Mouse (Mus musculus) midbrain, embryonic 15.5 days (tissue): ENCODE results near the gene Agps. TPM values are rescaled to one million over a fixed set of nuclear protein-coding genes. Genes with fewer than 3 reads are reported as not detected.
"Not testable (repeated sequence)": the region's sequence is repeated elsewhere in the genome, so short reads cannot be mapped to it uniquely, and the experiment has no call there.

Source experiments
- ATAC-seq: fragments of 200-750 bp; cut with Nextera tagmentation; replicated peaks from 2 replicates; pipeline ENCODE4 v1.8.0; 2017; ENCODE audit warnings: moderate TSS enrichment
- H3K27ac ChIP-seq: fragments of 300-500 bp; sonication (generic); 2 replicates; pipeline ENCODE4 v1.5.1; 2015; ENCODE audit warnings: mild to moderate bottlenecking, inconsistent platforms
- H3K27me3 ChIP-seq: fragments of 300-500 bp; sonication (generic); replicated peaks from 2 replicates; pipeline ENCODE4 v1.6.1; 2015; ENCODE audit warnings: inconsistent platforms
- H3K36me3 ChIP-seq: fragments of 300-500 bp; sonication (generic); replicated peaks from 2 replicates; pipeline ENCODE4 v1.6.1; 2015; ENCODE audit warnings: inconsistent platforms
- H3K4me1 ChIP-seq: fragments of 300-500 bp; sonication (generic); 2 replicates; pipeline ENCODE4 v1.6.1; 2015; ENCODE audit warnings: inconsistent platforms
- H3K4me2 ChIP-seq: fragments of 300-500 bp; sonication (generic); 2 replicates; pipeline ENCODE4 v1.6.1; 2015; ENCODE audit warnings: inconsistent platforms, mild to moderate bottlenecking, moderate library complexity
- H3K4me3 ChIP-seq: fragments of 300-500 bp; sonication (generic); 2 replicates; pipeline ENCODE4 v1.5.1; 2015; ENCODE audit warnings: mild to moderate bottlenecking, inconsistent platforms
- H3K9ac ChIP-seq: fragments of 300-500 bp; sonication (generic); 2 replicates; pipeline ENCODE4 v1.6.1; 2015; ENCODE audit warnings: mild to moderate bottlenecking, inconsistent platforms
- H3K9me3 ChIP-seq: fragments of 300-500 bp; sonication (generic); 2 replicates; pipeline ENCODE4 v1.6.1; 2016; ENCODE audit warnings: inconsistent platforms
- WGBS: fragments of 180-500 bp; shearing (Covaris S2); methylation state at CpG from one replicate; pipeline ENCODE4 v1.1.7; 2015; ENCODE audit warnings: mixed read lengths; 5-methylcytosine and 5-hydroxymethylcytosine counted together
- polyA plus RNA-seq: library from polyadenylated mRNA; unstranded; fragments of >200 nt; fragmentation: Nextera tagmentation; extraction: Ambion mirVana; gene quantifications from 2 replicates; pipeline ENCODE4 v1.2.1, GENCODE M21; 2015

The Agps gene
- polyA plus RNA-seq, 1 experiment from 2014 or later = 30.9 TPM

DNA sequence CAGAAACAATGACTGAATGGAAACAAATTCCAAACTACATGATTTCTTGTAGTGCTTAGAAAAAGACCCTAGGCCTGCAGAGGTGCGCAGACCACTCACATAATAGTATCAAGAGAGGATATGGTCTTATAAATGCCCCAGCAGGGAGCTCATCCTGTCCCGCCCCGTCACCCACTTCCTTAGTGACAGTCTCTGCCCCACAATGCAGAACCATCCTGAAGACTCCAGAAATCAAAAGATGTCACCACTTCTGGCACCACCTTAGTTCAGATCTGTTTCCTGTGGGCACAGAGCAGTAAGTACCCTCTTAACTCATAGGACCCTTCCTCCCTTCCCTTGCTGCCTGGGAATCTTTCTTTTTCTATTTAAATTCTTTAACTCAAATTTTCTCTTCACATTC, 83.1 kb downstream of the Agps start:
- WGBS = 91% methylated on average over 3 of the region's 3 CpGs
- H3K27ac ChIP-seq = no peak overlapping the region

GRCm38 (mm10) chr2:75923807-75924340, 91.9 kb downstream of the Agps start:
- WGBS = 79% methylated on average over 4 of the region's 4 CpGs
- Histone ChIP-seq H3K4me2 (no peak overlapping the region), H3K4me3 (no peak overlapping the region), H3K27ac (no peak overlapping the region), H3K27me3 (no peaks in the 10 kb centered on the region), H3K4me1 (no peaks in the 10 kb centered on the region), H3K9me3 (no peaks in the 10 kb centered on the region), H3K36me3 (no peaks in the 10 kb centered on the region; the same call in 1 of the 2 replicates), H3K9ac (no peak overlapping the region)
- ATAC-seq = no peak

More for the DNA sequence above, 83.1 kb downstream of the Agps start:
- no peak overlapping the region for H3K4me2 ChIP-seq
- no peak for ATAC-seq
- H3K9ac ChIP-seq = no peak overlapping the region
- no peaks in the 10 kb centered on the region for H3K9me3 ChIP-seq
- H3K27me3 ChIP-seq = no peaks in the 10 kb centered on the region
- no peaks in the 10 kb centered on the region for H3K4me1 ChIP-seq
- H3K4me3 ChIP-seq = no peak overlapping the region
- H3K36me3 ChIP-seq = no peaks in the 10 kb centered on the region; the same call in 1 of the 2 replicates

GRCm38 (mm10) chr2:75926061-75926460, 94.1 kb downstream of the Agps start:
- no peak overlapping the region for H3K9ac ChIP-seq
- no peaks in the 10 kb centered on the region for H3K9me3 ChIP-seq
- ATAC-seq = no peak
- H3K36me3 ChIP-seq = no peaks in the 10 kb centered on the region; the same call in 1 of the 2 replicates
- no peak overlapping the region for H3K4me2 ChIP-seq
- no peaks in the 10 kb centered on the region for H3K4me1 ChIP-seq
- no peak overlapping the region for H3K4me3 ChIP-seq
- WGBS = 75% methylated on average over 5 of the region's 5 CpGs
- no peak overlapping the region for H3K27ac ChIP-seq
- H3K27me3 ChIP-seq = no peaks in the 10 kb centered on the region

- H3K9ac ChIP-seq = no peak overlapping the region
- no peak for ATAC-seq
- no peak overlapping the region for H3K4me3 ChIP-seq
- WGBS = 78% methylated on average over 3 of the region's 3 CpGs
- no peaks in the 10 kb centered on the region for H3K27me3 ChIP-seq
- no peaks in the 10 kb centered on the region for H3K4me1 ChIP-seq
- H3K36me3 ChIP-seq = no peaks in the 10 kb centered on the region; the same call in 1 of the 2 replicates
- H3K9me3 ChIP-seq = no peaks in the 10 kb centered on the region
- no peak overlapping the region for H3K4me2 ChIP-seq
- no peak overlapping the region for H3K27ac ChIP-seq
Observed at GRCm38 (mm10) chr2:75928011-75928410, 96.0 kb downstream of the Agps start.

DNA sequence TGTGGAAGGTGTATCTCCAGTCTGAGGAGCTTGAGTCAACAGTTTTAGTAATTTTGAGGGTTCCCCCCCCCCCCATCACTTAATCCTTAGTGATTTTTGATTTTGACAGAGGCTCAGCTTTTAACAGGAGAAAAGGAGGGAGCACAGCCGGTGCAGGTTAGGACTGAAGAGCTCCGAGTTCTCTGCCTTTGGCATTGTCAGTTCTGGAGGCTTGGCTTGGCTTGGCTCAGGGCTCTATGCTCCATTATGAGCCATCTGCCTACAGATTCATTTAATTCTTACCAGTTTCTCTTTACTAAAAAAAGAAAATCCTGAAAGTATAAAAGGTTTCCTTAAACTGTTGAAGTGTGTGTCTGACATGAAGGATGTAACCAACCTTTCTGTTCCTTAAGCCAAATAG, 97.2 kb downstream of the Agps start:
- WGBS = 85% methylated on average over 2 of the region's 2 CpGs
- Histone ChIP-seq H3K4me1 (no peaks in the 10 kb centered on the region), H3K4me2 (no peak overlapping the region), H3K27ac (no peak overlapping the region), H3K27me3 (no peaks in the 10 kb centered on the region), H3K9me3 (no peaks in the 10 kb centered on the region), H3K4me3 (no peak overlapping the region), H3K9ac (no peak overlapping the region), H3K36me3 (no peaks in the 10 kb centered on the region; the same call in 1 of the 2 replicates)
- no peak for ATAC-seq

- no peak overlapping the region for H3K4me3 ChIP-seq
- H3K9ac ChIP-seq = no peak overlapping the region
- no peak overlapping the region for H3K4me2 ChIP-seq
- ATAC-seq = no peak
- no peaks in the 10 kb centered on the region; the same call in 1 of the 2 replicates for H3K36me3 ChIP-seq
- no peaks in the 10 kb centered on the region for H3K4me1 ChIP-seq
- H3K9me3 ChIP-seq = no peaks in the 10 kb centered on the region
- WGBS = 92% methylated on average over 6 of the region's 6 CpGs
- no peaks in the 10 kb centered on the region for H3K27me3 ChIP-seq
- H3K27ac ChIP-seq = no peak overlapping the region
Observed at GRCm38 (mm10) chr2:75929786-75930444, 97.9 kb downstream of the Agps start.

GRCm38 (mm10) chr2:75930941-75931340, 99.0 kb downstream of the Agps start:
- ATAC-seq = no peak
- Histone ChIP-seq H3K36me3 (no peaks in the 10 kb centered on the region; the same call in 1 of the 2 replicates), H3K27ac (no peak overlapping the region), H3K27me3 (no peaks in the 10 kb centered on the region), H3K4me3 (no peak overlapping the region), H3K9me3 (no peaks in the 10 kb centered on the region), H3K4me2 (no peak overlapping the region), H3K4me1 (no peaks in the 10 kb centered on the region), H3K9ac (no peak overlapping the region)
- WGBS = 92% methylated on average over 2 of the region's 2 CpGs

GRCm38 (mm10) chr2:75933541-75933940, 101.6 kb downstream of the Agps start:
- Histone ChIP-seq H3K4me3 (no peak overlapping the region), H3K4me1 (peaks cover 3% of the 10 kb centered on the region; the same call in 1 of the 2 replicates), H3K9me3 (no peaks in the 10 kb centered on the region), H3K27me3 (no peaks in the 10 kb centered on the region), H3K9ac (no peak overlapping the region), H3K27ac (no peak overlapping the region), H3K4me2 (no peak overlapping the region), H3K36me3 (no peaks in the 10 kb centered on the region)
- ATAC-seq = no peak
- 49% methylated on average over 7 of the region's 7 CpGs for WGBS

GRCm38 (mm10) chr2:75936685-75937084, 104.7 kb downstream of the Agps start:
- H3K27me3 ChIP-seq, H3K27ac ChIP-seq, H3K36me3 ChIP-seq, ATAC-seq, H3K4me3 ChIP-seq, H3K4me1 ChIP-seq, H3K9ac ChIP-seq, H3K4me2 ChIP-seq, H3K9me3 ChIP-seq: not testable (repeated sequence)
- WGBS = 94% methylated on average over 2 of the region's 2 CpGs

GRCm38 (mm10) chr2:75937520-75938116, 105.6 kb downstream of the Agps start:
- 72% methylated on average over 16 of the region's 17 CpGs for WGBS
- Histone ChIP-seq H3K27ac (0 out of 2 replicates have a peak overlapping the region, but pooled peaks have one; percentile 84), H3K4me3 (peak overlapping the region; percentile 51), H3K9ac (peak overlapping the region; percentile 54; the same call in 1 of the 2 replicates), H3K4me2 (peak overlapping the region; percentile 52)
- not testable (repeated sequence) for H3K27me3 ChIP-seq, H3K36me3 ChIP-seq, H3K9me3 ChIP-seq, H3K4me1 ChIP-seq
- peak; percentile 56; the same call in 1 of the 2 replicates for ATAC-seq

DNA sequence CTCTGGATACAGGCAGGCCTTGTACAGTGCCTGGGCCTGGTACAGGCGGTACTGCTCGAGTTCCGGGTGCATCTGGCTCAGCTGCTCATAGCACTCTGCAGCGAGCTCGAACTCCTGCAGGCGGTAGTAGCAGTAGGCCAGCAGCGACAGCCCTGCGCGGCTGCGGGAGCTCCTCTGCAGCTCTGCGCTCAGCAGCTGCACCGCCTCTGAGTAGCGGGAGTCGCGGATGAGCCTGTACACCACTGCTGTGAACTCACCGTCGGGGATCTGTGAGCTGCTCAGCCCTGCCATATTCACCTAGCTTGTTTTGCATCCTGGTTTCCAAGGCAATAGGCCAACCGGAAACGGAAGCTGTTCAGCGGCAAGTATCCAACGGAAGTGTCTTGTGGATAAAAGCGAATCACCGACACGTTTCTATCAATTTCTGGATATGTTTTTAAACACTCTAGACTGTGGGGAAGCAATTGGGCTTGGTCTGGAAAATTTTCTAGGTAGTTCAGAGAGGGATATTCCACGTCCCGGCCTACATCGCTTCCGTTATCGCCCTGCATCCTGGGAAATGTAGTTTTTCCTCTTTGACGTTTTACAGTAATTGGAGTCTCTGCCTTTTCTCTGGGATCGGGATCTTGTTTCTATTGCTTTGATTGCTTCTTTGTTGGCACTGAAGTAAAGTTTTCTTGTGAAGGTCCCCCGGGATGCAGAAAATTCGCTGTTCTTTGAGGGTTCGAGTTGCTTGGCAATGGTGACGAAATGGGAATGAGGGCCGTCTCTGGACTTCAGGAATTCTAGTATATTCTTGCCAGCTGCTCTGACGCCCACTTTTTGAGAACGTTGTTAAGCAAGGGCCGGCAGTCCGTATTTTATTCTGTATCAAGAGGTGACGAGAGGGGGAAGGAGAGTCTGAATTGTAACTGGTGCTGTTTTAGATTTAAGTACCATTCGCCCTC, 106.4 kb downstream of the Agps start, which contains the start of gene Ttc30b:
Ttc30b (minus strand) TSS at position 469 of the 947 bp plus-strand sequence.
- H3K27ac ChIP-seq = peak within 1 kb of the TSS; percentile 84
- H3K36me3 ChIP-seq = no peaks in the 10 kb centered on the region
- no peaks in the 10 kb centered on the region for H3K9me3 ChIP-seq
- H3K27me3 ChIP-seq = 0 out of 2 replicates have a peak, but pooled peaks cover 2% of the 10 kb centered on the region
- peak within 1 kb of the TSS; percentile 52 for H3K4me2 ChIP-seq
- H3K4me3 ChIP-seq = peak within 1 kb of the TSS; percentile 51
- peak within 1 kb of the TSS; percentile 54 for H3K9ac ChIP-seq
- ATAC-seq = peak; percentile 93
- WGBS = 3% methylated on average over 42 of the region's 42 CpGs
- H3K4me1 ChIP-seq = peaks cover 8% of the 10 kb centered on the region

GRCm38 (mm10) chr2:75950685-75951084, 118.7 kb downstream of the Agps start:
- Histone ChIP-seq H3K4me3 (no peak overlapping the region), H3K27ac (no peak overlapping the region), H3K36me3 (no peaks in the 10 kb centered on the region), H3K9me3 (no peaks in the 10 kb centered on the region), H3K27me3 (no peaks in the 10 kb centered on the region), H3K4me1 (no peaks in the 10 kb centered on the region), H3K4me2 (no peak overlapping the region), H3K9ac (no peak overlapping the region)
- 91% methylated on average over 8 of the region's 8 CpGs for WGBS
- ATAC-seq = no peak
